Mouse (Mus musculus) CH12.LX (cell line): ENCODE results near the gene Prmt8.

Experiments used
- MYC ChIP-seq: IDR thresholded peaks from 2 replicates; pipeline ENCODE4 v1.6.1; 2011; ENCODE audit warnings: low read depth, mild to moderate bottlenecking, improper control_type of control experiment, low read length
- USF1 ChIP-seq: IDR thresholded peaks from 2 replicates; pipeline ENCODE4 v1.6.1; 2014; ENCODE audit warnings: low read depth, mild to moderate bottlenecking, inconsistent platforms, low read length, improper control_type of control experiment

DNA sequence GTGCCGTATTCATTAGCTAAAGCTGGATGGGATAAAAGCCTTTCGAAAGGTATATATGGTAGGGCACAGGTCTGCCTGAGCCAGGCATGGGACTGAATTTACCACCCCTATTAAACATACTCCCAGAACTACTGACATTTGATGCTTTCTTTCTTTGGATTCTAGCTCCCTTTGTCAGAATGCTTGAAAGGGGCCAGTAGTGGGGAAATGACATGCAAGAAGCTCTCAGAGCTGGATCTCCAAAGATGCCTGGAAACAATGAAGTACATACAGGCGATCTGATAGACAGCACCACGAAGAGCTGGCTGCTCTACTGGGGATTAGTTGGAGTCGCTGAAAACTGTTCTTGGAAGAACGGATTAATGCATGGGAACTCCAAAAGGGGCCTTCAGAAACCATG is 16.0 kb downstream of the Prmt8 start:
- TF ChIP-seq USF1, result no peak
- TF ChIP-seq MYC, result no peak
